Mouse (Mus musculus) CH12F3 (cell line): ENCODE data around the gene 4930539E08Rik.

ENCODE experiments used
- in situ Hi-C: fragments of 300-500 bp; cut with MboI; formaldehyde crosslinking; loops from 2 replicates; pipeline ENCODE4 v1.14.3; 2020; ENCODE audit warnings: low sequenced_read_pairs

Gene 4930539E08Rik

DNA sequence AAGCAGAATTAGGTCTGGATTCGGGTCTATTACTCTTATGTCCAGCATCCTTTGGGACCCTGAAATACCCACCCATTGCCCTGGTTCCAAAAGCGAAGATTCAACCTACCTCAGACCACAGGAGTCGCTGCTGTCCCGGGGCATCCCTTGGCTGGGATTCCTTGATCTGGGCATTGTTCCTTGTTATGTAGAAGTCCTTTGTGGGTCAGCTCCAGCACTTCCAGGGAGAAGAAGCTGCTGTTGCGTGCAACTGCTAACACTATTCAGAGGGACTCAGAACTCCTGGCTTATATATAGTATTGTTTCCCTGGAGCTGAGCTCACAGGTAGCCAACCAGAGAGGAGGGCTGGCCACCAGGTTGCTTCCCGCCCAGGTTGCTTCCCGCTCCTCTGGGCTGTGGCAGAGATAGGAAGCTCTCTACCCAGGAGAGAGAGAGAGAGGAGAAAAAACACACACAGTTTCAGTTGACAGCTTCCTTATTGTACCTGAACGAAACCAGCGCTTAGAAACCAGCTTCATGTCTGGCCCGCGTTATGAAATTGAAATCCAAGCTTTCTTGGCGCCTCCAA, at the start of gene 4930539E08Rik:
Gene 4930539E08Rik, minus strand, starts transcription at position 265 of the 569 bp plus-strand sequence.
- in situ Hi-C loops, result no loop called here

DNA sequence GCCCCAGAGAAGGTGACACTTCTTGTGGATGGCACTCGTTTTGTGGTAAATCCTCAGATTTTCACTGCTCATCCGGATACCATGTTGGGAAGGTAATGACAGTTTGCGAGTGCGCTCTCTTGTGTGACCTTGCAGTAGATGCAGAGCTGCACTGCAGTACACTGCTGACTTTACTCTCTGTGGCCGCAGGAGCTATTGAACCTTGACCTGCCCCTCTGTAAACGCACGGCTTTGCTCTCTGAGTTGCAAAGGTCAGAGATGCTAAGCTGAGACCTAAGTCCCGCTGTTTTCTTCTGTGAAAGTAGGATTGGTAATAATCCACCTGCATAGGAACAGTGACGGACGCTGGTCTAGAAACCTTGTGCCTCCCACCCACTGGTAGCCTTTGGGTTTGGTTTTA, 46.5 kb upstream of the 4930539E08Rik start:
- in situ Hi-C loops, result no loop called here

DNA sequence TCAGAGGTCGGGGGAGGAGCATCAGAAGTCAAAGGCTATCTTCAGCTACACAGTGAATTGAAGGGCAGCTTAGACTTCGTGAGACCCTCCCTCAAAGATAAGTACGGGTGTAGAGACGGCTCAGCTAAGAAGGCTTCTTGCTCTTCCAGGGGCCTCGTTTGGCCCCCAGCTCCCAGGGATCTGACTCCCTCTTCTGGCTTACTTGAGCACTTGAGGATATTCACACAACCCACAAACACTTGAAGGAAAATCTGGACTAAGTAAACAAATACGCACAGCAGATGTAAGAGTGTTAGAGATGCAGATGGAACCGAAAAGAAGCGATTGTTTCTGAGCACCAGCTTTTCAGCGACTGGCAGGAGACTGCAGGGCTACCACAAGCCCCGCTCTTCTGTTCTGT, 45.5 kb upstream of the 4930539E08Rik start:
- in situ Hi-C loops, result no loop called here

DNA sequence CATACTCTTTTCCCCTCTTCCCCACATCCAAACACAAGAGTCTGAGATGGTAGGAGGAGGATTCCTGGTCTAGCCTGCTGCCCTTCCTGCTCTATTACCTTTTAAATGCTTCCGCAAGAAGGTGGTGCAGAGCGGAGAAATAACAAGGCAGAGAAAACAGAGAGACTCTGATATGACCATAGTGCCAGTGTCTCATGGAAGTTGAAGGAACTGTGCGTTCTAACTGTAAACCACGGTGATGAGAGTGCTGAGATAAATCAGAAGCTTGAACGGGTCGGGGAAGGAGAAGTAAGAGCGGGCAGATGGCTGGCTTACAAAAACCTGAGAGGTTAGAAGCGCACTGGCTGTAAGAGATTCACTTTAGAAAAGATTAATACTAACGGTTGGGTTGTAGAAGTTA, 39.3 kb upstream of the 4930539E08Rik start:
- in situ Hi-C loops, result no loop called here

DNA sequence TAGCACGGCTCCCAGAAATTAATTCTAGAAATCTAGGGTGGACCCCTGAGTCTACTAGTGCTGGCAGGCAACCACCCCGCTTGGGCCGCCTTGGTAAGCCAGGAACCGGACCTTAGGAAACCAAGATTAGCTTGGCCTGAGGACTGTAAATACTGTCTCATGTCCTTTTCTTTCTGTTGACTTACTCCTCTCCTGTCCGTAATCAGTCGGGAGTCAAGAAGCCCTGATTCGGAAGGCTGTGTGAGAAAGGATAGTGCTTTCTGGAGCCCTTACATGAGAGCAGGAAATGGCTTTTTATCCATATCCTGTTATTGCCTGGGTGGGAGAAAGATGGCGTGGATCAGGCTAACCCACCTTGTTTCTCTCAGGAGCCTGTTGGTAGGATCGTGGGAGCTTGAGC, 38.1 kb upstream of the 4930539E08Rik start:
- in situ Hi-C loops, result no loop called here

DNA sequence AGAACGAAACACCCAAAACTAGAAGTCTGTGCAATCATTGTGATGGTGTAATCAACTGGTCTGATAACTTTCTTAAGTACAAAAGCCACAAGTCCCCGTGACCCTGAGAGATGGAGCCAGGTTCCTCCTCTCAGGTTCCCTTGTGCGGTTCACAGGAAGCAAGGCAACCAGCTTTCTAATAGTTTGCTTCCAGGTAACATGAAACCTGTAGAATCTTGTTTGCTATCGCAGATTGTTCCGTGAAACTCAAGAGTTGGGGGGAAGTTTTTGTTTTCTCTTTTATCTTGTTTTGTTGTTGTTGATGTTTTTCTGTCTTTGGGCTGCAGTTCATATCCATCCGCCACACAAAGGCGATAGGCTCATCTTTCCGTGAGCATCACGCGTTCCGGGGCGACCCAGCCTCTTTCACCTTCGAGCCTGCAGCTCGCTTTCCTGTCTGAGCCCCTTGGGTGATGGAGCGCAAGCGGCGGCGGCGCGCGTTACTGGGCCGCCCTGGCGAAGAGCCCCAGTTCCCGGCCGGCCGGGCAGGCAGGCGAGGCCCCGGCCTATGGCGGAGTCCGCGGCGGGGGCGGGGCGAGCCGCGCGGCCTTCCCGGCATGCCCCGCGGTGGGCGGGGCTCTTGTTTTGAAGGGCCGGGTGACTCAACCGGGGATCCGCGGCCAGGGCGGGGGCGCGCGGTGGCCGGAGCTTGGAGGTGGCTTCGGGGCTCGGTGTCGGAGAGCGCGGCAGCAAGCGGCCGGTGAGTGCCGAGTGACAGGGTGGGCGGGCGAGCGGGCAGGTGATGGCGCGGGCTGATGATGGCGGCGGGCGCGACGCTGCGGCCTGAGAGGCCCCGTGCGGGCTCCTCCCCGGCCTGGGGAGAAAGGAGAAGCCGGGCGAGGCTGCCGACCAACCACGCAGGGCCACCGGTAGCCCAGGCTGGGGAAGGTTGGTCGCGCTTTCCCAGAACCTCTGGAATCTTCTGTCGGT, 37.0 kb upstream of the 4930539E08Rik start, which contains the start of gene Kctd20:
Gene Kctd20, plus strand, starts transcription at position 120 of the 969 bp plus-strand sequence.
- in situ Hi-C loops, result no loop called here

DNA sequence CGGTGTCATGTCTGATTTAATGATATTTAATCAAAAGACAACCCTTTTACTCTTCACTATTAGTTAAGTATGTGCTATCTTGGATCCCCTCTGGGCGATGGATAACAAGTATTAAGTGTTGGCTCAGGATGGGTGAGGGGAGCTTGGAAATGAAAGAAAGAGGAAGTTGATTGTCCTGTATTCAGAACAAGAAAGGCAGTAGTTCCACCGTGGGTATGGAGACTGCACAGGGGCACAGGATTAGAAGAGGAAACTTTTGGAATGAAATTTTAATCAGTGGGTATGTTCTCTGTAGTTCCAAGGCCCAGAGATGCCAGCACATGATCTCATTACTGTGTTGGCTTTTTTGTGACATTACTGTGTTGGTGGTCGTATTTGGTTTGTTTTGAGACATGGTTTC, 35.6 kb upstream of the 4930539E08Rik start:
- in situ Hi-C loops, result no loop called here

DNA sequence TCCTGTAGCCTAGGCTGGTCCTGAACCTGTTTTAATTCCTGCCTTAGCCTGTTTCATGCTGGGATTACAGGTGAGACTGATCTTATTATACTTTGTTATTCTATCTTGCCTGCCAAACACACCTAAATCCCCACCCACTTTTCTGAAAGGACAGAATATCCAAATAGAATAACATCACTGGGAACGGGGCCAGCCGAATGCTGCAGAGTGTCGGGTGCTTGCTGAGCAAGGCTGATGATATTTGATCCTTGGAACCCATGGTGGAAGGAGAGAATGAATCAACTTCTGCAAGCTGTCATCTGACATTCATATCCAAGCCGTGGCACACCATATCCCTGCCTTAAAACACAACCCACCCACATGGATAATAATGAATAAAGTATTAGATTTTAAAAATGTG, 33.5 kb upstream of the 4930539E08Rik start:
- in situ Hi-C loops, result no loop called here

DNA sequence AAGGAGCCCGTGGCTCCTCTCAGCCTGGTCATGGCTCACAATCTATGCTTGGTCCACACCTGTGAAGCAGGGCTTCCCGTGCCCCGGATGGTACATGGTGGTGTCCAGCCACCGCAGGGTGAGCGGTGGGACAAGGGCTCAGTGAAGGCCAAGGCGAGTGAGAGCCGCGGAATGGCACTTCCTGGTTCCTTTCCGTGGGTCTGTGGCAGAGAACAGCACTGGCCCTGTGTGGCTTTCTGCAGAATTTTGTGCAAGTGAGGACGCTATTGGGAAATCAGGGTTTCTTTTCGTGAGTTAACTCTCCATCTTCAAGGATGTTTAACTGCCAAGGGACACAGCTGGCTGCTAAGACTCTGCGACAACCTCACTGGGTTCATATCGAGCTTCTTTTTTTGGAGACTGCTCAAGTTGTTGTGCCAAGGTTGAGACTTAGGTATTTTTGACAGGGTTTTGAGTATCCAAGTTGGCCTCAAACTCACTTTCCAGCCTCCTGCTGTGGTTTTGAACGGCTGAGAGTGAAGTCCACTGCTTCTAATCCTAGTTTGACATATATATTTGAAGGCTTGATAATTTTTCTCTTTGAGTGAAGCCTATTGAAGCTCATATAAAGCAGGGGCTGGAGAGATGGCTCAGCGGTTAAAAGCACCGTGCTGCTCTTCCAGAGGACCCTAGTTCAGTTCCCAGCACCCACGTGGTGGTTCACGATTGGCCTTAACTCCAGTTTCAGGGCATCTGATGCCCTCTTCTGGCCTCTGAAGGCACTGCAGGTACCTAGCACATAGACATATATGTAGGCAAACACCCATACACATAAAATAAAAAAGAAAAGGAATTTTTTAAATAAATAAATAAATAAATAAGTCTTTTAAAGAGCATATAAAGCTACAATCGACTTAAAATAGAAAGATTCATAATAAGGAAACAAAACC, 32.2 kb upstream of the 4930539E08Rik start:
- in situ Hi-C loops, result no loop called here

DNA sequence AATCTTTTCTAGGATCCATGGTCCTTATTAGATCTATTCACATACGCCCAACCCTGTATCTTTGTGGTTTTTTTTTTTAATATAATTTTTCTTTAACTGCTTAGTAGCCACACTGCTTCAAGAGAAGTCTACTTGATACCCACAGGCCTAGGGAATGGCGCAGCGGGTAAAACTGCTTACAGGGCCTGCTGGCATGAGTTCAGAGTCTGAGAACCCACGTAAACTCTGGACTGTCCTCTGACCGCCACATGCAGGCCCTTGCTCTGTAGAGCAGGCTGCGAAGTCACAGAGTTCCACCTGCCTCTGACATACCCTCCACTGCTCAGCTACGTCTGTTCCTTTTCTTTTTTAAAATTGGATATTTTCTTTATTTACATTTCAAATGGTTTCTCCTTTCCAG, 29.4 kb upstream of the 4930539E08Rik start:
- in situ Hi-C loops, result no loop called here

DNA sequence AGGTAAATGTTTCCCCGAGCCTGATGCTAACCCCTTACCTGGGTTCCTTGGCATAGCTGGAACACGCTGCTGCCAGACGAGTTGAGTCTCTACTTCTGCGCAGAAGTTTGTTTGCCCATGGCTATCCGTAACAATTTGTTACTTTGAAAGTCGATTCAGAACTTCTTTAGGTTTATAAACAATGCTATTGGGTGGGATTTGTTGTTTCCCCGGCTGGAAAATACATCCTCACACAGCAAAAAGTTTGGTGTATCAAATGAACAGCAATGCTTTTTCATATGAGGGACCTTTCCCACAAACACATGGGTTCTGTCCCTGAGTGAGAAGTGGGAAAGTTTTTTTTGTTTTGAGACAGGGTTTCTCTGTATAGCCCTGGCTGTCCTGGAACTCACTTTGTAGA, 28.6 kb upstream of the 4930539E08Rik start, which contains the start of gene Pxt1:
Gene Pxt1, minus strand, starts transcription at position 101 of the 400 bp plus-strand sequence.
- in situ Hi-C loops, result no loop called here

DNA sequence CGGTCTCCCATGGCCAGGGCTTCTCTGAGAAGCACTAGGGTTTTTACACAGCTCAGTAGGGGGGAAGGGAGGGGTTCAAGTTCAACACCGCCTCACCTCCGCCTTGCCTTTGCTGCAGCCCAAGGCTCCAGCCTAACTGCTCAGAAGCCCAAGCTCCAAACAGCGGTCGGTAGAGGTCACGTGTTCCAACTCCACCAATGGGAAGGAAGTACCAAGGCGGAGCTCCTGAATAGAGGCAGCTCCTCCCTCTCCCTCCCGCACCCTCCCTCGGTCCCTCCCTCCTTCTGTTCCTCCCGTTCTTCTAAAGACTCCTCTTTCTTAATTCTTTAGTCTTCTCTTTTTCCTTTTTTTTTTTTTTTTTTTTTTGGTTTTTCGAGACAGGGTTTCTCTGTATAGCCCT, 27.0 kb upstream of the 4930539E08Rik start:
- in situ Hi-C loops, result no loop called here

DNA sequence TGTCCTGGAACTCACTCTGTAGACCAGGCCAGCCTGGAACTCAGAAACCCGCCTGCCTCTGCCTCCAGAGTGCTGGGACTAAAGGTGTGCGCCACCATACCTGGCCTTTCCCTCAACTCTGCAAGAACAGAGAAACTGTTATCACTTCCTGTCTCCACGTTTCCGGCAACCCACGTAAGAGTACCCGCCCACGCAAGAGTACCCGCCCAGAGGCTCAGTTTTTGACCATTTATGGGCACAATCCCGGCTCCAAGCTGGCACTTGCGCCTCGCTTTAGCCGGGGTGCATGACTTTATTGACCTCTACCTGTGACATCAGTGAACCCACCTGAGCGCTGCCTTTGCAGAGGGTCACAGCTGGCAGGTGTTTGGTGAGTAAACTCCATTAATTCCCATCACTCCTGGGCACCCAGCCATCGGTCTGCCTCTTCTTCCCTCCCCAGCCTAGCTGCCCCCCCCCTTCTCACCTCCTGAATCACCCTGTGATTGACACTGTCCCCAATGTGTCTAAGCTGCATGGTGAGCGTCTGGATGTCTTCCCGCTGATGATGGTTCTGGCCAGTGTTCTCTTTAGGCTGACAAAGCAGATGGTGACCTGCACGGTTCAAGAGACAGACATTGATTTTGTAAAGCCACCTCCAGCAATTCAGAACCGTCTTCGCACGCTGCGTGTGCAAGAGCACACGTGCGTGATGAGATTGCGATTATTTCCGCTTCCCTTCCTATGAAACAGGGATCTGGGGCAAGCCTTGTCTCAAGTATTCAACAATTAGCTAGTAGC, 25.8 kb upstream of the 4930539E08Rik start:
- in situ Hi-C loops, result no loop called here

DNA sequence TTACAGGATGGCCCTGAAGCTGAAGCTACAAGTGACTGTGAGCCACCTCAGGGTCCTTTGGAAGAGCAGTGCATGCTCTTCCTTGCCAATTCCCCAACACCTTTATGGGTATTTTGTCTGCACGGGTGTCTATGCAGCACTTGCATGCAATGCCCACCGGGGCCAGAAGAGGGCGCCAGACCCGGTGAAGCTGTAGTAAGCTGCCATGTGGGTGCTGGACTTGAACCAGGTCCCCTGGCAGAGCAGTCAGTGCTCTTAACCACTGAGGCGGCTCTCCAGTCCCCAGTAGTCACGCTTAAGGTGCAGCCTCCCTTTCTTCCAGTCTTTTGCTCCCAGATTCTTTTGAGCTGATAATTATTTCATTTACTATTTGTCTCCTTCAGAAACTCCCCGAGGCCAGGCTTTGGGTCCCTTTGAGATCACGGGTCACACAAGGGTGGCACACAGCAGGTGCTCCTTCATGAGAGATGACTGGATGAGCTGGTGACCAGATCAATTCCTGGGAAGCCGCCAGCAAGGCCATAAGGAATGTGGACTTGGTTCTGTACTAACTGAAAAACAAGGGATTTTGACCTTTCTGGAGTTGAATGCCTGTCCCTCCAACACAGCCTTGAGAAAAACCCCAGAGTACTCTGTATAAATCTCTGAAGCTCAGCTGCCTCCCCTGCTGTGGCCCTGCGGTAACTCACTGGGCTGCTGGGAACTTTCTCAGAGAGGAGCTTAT, 21.7 kb upstream of the 4930539E08Rik start:
- in situ Hi-C loops, result no loop called here

DNA sequence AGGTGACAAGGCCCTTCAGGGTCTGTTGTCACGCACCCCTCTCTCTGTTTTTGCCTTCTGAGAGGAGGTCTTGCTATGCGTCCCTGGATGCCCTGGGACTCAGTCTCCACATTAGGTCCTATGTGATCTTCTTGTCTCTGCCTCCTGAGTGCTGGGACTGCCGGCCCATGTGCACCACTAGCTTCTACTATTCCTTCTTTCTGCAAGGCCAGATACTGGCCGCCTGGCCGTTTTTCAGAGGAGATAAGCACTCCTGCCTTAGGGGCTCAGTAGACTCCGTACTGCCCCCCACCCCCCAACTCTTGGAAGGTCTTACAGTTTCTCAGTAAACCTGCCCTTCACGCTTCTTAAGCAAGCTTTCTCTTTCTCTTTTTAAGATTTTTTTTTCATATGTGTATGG, 21.0 kb upstream of the 4930539E08Rik start:
- in situ Hi-C loops, result no loop called here

DNA sequence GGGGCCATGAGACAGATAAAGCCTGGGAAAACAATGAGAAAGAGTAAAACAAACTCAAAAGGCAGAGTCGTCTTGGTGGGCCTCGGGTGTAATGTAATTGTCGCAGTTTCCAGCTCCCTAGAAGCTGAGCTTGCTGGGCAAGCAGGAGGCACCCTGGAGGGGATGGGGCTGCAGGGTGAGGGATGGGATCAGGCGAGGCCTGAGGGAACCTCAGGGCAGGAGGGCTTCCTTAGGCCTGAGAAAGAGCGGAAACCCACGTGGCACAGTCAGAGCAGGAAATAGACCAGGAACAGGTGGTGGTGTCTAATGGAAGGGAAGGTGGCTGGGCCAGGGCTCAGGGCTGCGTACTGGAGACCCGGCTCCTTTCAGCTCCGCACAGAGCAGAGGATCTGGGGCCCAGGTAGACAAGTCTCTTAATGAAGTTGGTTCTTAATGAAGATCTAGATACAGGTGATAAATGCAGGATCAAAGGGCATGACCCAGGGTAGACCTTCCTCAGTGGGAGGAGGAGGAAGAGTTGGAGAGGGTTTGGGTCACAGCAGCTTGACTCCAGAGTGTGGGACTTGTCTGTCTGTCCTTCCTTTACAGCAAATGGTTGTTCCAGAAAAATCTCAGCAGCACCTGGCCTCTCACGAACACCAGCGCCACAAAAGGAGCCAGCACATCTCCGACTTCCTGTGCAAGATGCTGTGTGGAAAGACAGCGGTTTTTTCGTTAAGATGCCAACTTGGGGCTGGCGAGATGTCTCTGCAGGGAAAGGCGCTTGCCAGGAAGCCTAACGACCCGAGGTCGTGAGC, 19.2 kb upstream of the 4930539E08Rik start:
- in situ Hi-C loops, result no loop called here

DNA sequence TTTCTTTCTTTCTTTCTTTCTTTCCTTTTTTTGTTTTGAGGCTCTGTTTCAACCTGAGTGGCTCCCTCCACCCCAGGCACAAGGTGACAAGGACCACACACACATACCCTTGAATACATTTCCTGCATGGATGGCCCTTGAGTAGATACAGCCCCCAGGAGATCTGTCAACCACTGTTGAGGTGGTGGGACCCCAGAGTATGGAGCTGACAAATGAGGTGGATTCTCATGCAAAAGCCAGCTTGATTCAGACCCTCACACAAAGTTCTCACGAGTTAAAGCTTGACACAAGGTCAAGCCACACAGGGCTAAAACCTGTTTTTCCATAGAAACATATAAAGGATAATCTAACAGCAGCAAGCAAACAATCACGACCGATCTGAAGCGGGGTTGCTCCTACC, 17.1 kb upstream of the 4930539E08Rik start:
- in situ Hi-C loops, result no loop called here

DNA sequence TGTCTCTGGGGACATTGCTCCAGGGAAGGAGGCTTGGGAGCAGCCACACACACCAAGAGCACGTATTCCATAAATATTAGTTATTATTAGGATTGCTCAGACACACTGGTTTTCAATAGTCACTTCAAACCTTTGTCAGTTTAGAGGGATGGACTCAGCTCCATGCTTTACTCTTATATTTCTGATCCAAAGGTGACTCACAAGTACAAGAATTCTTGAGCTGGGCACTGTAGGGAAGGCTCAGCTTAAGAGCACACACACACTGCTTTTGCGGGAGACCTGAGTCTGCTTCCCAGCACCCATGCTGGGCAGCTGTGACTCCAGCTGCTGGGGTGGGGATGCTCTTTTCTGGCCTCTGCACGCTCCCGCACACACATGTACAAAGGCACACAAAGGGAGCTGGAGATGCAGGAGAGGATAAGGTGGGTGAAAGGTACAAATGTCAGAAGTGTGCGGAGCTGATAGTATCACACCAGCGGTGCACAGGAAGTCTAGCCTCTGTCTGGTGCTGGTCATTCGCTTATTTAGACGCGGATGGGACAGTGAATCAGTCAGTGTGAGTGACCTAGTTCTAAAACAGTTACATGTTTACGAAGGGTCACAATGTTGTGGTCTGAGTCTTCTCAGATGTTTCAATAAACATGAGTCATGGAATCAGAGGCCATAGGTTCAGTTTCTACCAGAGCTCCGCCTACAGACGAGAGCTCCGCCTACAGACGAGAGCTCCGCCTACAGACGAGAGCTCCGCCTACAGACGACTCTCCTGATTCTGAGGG, 16.5 kb upstream of the 4930539E08Rik start:
- in situ Hi-C loops, result no loop called here
